ENCODE assay signal across 19 mouse cellular contexts in the genomic region with DNA sequence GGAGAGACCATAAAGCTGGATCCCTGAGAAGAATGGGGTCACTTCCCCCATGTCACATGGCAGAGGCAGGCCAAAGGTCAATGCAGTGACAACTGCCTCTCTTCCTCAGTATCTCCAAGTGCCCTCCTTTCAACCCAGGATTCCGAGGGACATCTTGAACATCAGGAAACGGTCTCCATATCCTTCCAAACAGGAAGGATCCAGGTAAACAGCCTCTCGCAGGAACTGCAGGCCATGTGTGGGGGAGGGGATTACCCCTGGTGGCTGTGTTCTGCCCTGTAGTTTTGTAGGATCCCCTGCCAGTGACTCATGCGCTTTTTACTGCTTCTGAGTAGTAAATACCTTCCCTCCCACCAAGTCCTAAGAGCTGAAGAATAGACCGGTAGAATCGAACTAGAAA. TPM values are rescaled to one million over a fixed set of nuclear protein-coding genes. Genes with fewer than 3 reads are reported as not detected.
DNase-seq lines count a peak whose midpoint lies in the region; TF ChIP-seq lines count a peak whose summit lies in the region.
"Had no signal": no experiment of that assay in that cellular context is flagged by ENCODE, and none has a peak within 500 bp of the region (broad histone marks: within the 10 kb centered on the region; RNA-seq: fewer than 3 reads in every experiment).

No protein-coding gene starts in this region.

- H3K9ac ChIP-seq in liver, adult 2 months (ENCODE audit: low read depth, low read length): no peak overlapping the region

- no peaks in the 10 kb centered on the region for H3K27me3 ChIP-seq in liver, adult 2 months (ENCODE audit: control insufficient read depth, insufficient read depth, low read length)

- no peak for DNase-seq in liver, adult 2 months (ENCODE audit: extremely low read depth, low read depth, low spot score)
- DNase-seq in liver: no peak
- DNase-seq in ES-CJ7 (ENCODE audit: low read depth, low spot score): peak; percentile 48
- peak; percentile 56 for DNase-seq in induced T-regulatory cell, adult 2 months (ENCODE audit: low read depth)
- DNase-seq in lung, postnatal 14 days: peak; percentile 15
- no peak for DNase-seq in layer of hippocampus, postnatal 10 days (ENCODE audit: low spot score in 2 of 2)
- no peak for DNase-seq in frontal cortex, postnatal 10 days (ENCODE audit: low spot score in 2 of 2)
- no peak for DNase-seq in gastrocnemius, adult 18-20 months (ENCODE audit: low spot score)
- DNase-seq: adrenal gland, adult 8-10 months; gastrocnemius, postnatal 10 days; kidney, postnatal 14 days; midbrain, embryonic 14.5 days; right cerebral cortex, postnatal 14 days; thymus, postnatal 36 days had no signal

- WGBS in liver, adult 2 months: 71% methylated on average over 6 of the region's 6 CpGs

- no peak for TF ChIP-seq CTCF in liver, adult 2 months (IDR thresholded peaks at IDR 0.05; ENCODE audit: low read depth, low read length)

- no peak for TF ChIP-seq POLR2A in liver, adult 2 months (IDR thresholded peaks at IDR 0.05; ENCODE audit: extremely low read depth, insufficient read depth, low read length)

- peaks cover 11% of the 10 kb centered on the region; the same call in 1 of the 2 replicates for H3K4me1 ChIP-seq in liver, adult 2 months (ENCODE audit: control insufficient read depth, insufficient read depth, low read length)

- no peaks in the 10 kb centered on the region for H3K79me2 ChIP-seq in liver, adult 2 months (ENCODE audit: control insufficient read depth, insufficient read depth, low read length)

- H3K4me3 ChIP-seq in liver, adult 2 months (ENCODE audit: insufficient read depth, low read depth, low read length): no peak overlapping the region

- no peaks in the 10 kb centered on the region for H3K36me3 ChIP-seq in liver, adult 2 months (ENCODE audit: control insufficient read depth, insufficient read depth, low read length)

- H3K27ac ChIP-seq in liver, adult 2 months (replicated peaks; ENCODE audit: insufficient read depth, low read depth, low read length): 0 out of 2 replicates have a peak overlapping the region, but pooled peaks have one; percentile 1

RNA-seq across cellular contexts. Expression of a gene that starts 2.1 kb away (rescaled TPM):
- 1.3 and 1.4 TPM in 2 replicates for total RNA-seq in liver, adult 2 months (2014; rRNA removed)
- 1.9 and 3.6 TPM in 2 replicates for polyA plus RNA-seq in liver, adult 2 months (2012; rRNA removed)
- total RNA-seq in layer of hippocampus, postnatal 10 days (2021): 1 to 10 TPM; 7.1 to 7.7 TPM
- 1 to 10 TPM; 1.9 to 2.1 TPM for total RNA-seq in gastrocnemius, adult 18-20 months (2021)

RNA-seq across cellular contexts. Expression of a gene that starts 14.1 kb away (rescaled TPM):
- total RNA-seq in liver, adult 2 months (2014; rRNA removed): 3.9 and 4.1 TPM in 2 replicates
- polyA plus RNA-seq in liver, adult 2 months (2012; rRNA removed): 3.4 and 5.2 TPM in 2 replicates
- total RNA-seq in layer of hippocampus, postnatal 10 days (2021): 10 to 100 TPM; 14.7 to 15.7 TPM
- 1 to 10 TPM; 1.4 to 1.5 TPM for total RNA-seq in gastrocnemius, adult 18-20 months (2021)

RNA-seq across cellular contexts. Expression of a gene that starts 18.2 kb away (rescaled TPM):
- total RNA-seq in liver, adult 2 months (2014; rRNA removed): 1,289 and 1,401 TPM in 2 replicates
- 1,497 and 1,713 TPM in 2 replicates for polyA plus RNA-seq in liver, adult 2 months (2012; rRNA removed)
- not detected for total RNA-seq in layer of hippocampus, postnatal 10 days (2021)
- under 1 TPM in 1 of 2 experiments, not detected in 1; 0.28 TPM for total RNA-seq in gastrocnemius, adult 18-20 months (2021)
- total RNA-seq: heart, postnatal 4 days had no signal
- polyA plus RNA-seq: intestine, embryonic 14.5 days; limb, embryonic 11.5 days; lung, embryonic 16.5 days; neural tube, embryonic 11.5 days had no signal

RNA-seq across cellular contexts. Expression of a gene that starts 19.1 kb away (rescaled TPM):
- 67.7 and 69.4 TPM in 2 replicates for total RNA-seq in liver, adult 2 months (2014; rRNA removed)
- 98.0 and 114 TPM in 2 replicates for polyA plus RNA-seq in liver, adult 2 months (2012; rRNA removed)
- total RNA-seq in layer of hippocampus, postnatal 10 days (2021): 100 to 1,000 TPM; 279 to 301 TPM
- 10 to 100 TPM; 63.6 to 65.9 TPM for total RNA-seq in gastrocnemius, adult 18-20 months (2021)

RNA-seq across cellular contexts. Expression of a gene that starts 30.1 kb away (rescaled TPM):
- total RNA-seq in liver, adult 2 months (2014; rRNA removed): 0.28 and 1.2 TPM in 2 replicates
- 4.5 TPM in 2 replicates for polyA plus RNA-seq in liver, adult 2 months (2012; rRNA removed)
- 10 to 100 TPM; 25.8 to 27.3 TPM for total RNA-seq in layer of hippocampus, postnatal 10 days (2021)
- total RNA-seq in gastrocnemius, adult 18-20 months (2021): 1 to 10 TPM; 3.2 to 4.0 TPM

Comparison
In these comparisons a context has a peak if more than half of its experiments do, and no peak if none do; other contexts are left out.
1. DNase-seq: peak in ES-CJ7 (single experiment), induced T-regulatory cell, adult 2 months (single experiment) and lung, postnatal 14 days (single experiment); none in liver, adult 2 months (single experiment), liver (single experiment), layer of hippocampus, postnatal 10 days (0 of 2), frontal cortex, postnatal 10 days (0 of 2) and gastrocnemius, adult 18-20 months (single experiment).
2. RNA of a gene that starts 18.2 kb away (total RNA-seq): 1,289 to 1,401 TPM in liver, adult 2 months; not detected in layer of hippocampus, postnatal 10 days and 0.28 TPM in gastrocnemius, adult 18-20 months; every median in the first group is over 100 times any median in the second.